ENCODE assay signal across 18 mouse cellular contexts in the genomic region with DNA sequence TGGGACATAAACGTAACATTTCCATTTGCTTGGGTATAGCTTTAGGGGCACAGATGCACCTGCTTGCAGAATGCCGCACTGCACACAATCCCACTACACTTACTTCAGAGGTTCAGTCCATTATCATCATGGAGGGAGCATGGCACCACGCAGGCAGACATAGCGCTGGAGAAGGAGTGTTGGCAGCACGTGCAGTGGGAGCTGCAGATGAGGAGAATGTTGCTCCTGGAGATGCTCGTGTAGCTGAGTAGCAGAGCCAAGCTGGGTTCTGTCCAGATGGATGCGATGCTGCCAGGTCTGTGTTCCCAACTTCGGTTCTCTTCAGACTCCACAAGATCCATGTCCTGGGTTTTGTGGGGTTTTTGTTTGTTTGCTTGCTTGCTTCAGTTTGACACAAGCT. TPM values are rescaled to one million over a fixed set of nuclear protein-coding genes. Genes with fewer than 3 reads are reported as not detected.
DNase-seq lines count a peak whose midpoint lies in the region; ATAC-seq and TF ChIP-seq lines count a peak whose summit lies in the region.
"Had no signal": no experiment of that assay in that cellular context is flagged by ENCODE, and none has a peak within 500 bp of the region (broad histone marks: within the 10 kb centered on the region; RNA-seq: fewer than 3 reads in every experiment).

No protein-coding gene starts in this region.

- TF ChIP-seq CTCF in cortical plate, adult 2 months (IDR thresholded peaks at IDR 0.05; ENCODE audit: extremely low read depth, insufficient read depth, low read length) = no peak

- DNase-seq in frontal cortex, postnatal 14 days (ENCODE audit: low spot score in 2 of 2) = no peak
- peak; percentile 76 for DNase-seq in brain, adult 2 months (ENCODE audit: low read depth, low spot score)
- DNase-seq in right cerebral cortex, postnatal 10 days (ENCODE audit: low spot score in 2 of 2) = peak; percentile 71 to 81
- DNase-seq in urinary bladder, postnatal 10 days (ENCODE audit: low spot score) = no peak
- DNase-seq: cerebellum, postnatal 36 days; kidney, adult 2 months; thymus, adult 2 months had no signal

- 0 out of 2 replicates have a peak, but pooled peaks cover 1% of the 10 kb centered on the region for H3K4me1 ChIP-seq in cortical plate, adult 2 months (ENCODE audit: control insufficient read depth, insufficient read depth, low read length)
- H3K4me1 ChIP-seq: liver, embryonic 15.5 days had no signal

- no peak overlapping the region for H3K4me3 ChIP-seq in cortical plate, adult 2 months (ENCODE audit: insufficient read depth, low read length)
- H3K4me3 ChIP-seq: forebrain, embryonic 12.5 days; heart, embryonic 10.5 days; liver, embryonic 15.5 days; midbrain, embryonic 12.5 days; neural tube, embryonic 12.5 days had no signal

- H3K27ac ChIP-seq in cortical plate, adult 2 months (ENCODE audit: insufficient read depth, low read length) = peak overlapping the region; percentile 0; the same call in 1 of the 2 replicates
- H3K27ac ChIP-seq: embryonic facial prominence, embryonic 10.5 days; forebrain, embryonic 12.5 days; heart, embryonic 10.5 days; hindbrain, embryonic 10.5 days; liver, embryonic 15.5 days; midbrain, embryonic 12.5 days; neural tube, embryonic 12.5 days had no signal

- ATAC-seq in frontal cortex, adult (ENCODE audit: low TSS enrichment) = 0 out of 2 replicates have a peak, but pooled peaks have one; percentile 8
- ATAC-seq in megakaryocyte progenitor cell, adult 5-6 weeks (replicated peaks; ENCODE audit: poor library complexity) = no peak

- TF ChIP-seq POLR2A in cortical plate, adult 2 months (IDR thresholded peaks at IDR 0.05; ENCODE audit: extremely low read depth, insufficient read depth, low read length) = no peak

RNA-seq across cellular contexts. Expression of a gene that starts 43.6 kb away (rescaled TPM):
- 111 and 115 TPM in 2 replicates for polyA plus RNA-seq in cortical plate, adult 2 months (2012; rRNA removed)
- total RNA-seq in megakaryocyte progenitor cell, adult 5-6 weeks (2015) = not detected in 2 replicates
- total RNA-seq in megakaryocyte progenitor cell, adult 5-6 weeks (2017) = not detected in 2 replicates
- polyA plus RNA-seq: C2C12 had no signal

Comparison
In these comparisons a context has a peak if more than half of its experiments do, and no peak if none do; other contexts are left out.
1. DNase-seq: peak in brain, adult 2 months (single experiment) and right cerebral cortex, postnatal 10 days (2 of 2); none in frontal cortex, postnatal 14 days (0 of 2) and urinary bladder, postnatal 10 days (single experiment).